Mouse (Mus musculus) lung, postnatal 10 days (tissue): ENCODE data around the gene Ifngr2.
"Not testable (repeated sequence)": the region's sequence is repeated elsewhere in the genome, so short reads cannot be mapped to it uniquely, and the experiment has no call there.

ENCODE experiments used
- DNase-seq: peaks from one replicate; pipeline ENCODE4 v3.0.0; 2021

The Ifngr2 gene

DNA sequence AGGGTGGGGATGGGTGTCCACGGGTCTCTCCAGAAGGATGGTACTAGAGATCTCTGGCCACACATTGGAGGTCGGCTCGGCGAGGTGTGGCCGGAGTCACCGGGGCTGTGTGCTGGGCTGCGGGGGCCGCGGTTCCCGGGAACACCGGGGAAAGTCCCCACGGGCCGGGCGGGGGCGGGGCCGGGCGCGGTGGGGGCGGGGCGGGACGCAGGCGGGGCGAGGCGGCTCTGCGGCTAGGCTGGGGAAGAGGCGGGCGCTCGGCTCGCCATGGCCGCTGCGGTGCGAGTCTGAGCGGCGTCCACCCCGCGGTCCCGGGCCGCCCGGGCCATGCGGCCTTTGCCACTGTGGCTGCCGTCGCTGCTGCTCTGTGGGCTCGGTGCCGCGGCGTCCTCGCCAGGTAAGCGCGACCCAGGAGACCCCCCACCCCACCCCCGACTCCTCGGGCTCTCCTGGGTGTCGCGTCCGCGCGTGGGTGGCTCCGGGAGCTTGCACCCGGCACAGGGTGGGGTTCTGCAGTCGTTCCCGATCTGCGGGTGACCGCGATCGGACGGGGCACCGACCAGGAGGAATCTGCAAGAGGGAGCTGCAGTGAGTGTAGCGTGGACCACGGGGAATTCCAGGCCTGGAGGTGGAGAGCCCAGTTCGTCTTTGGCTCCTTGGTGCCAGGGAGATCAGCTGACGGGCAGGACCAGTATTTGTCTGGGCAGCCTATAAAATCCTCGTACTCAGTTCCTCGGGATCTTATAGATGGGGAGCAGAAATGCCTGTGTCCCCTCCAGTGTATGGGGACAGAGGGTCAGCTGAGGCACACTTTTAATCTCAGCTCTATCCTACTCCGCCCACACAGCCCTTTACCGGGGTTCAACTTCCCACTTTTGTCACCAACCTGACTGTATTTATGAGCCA lies at the start of gene Ifngr2:
Gene Ifngr2 (plus strand): TSS at position 237 of the 906 bp plus-strand sequence.
- DNase-seq: peak; percentile 69

DNA sequence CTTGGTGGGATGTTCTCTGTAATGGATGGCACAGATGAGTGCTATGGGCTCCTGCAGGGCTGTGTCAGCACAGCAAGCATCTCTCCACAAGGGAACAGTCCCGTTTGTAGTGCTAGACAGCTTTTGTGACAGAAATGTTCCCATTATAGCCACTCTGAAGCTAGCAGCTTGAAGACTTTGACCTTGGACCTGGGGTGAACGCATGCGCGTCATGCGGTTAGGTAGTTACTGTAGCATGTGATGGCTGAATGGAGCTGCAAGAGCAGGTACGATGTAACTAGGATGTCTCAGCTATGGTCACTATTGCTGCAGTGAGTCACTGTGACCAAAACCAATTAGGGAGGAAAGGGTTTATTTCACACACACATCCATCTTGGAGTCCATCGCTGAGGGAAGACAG lies 48.8 kb upstream of the Ifngr2 start:
- no peak for DNase-seq

DNA sequence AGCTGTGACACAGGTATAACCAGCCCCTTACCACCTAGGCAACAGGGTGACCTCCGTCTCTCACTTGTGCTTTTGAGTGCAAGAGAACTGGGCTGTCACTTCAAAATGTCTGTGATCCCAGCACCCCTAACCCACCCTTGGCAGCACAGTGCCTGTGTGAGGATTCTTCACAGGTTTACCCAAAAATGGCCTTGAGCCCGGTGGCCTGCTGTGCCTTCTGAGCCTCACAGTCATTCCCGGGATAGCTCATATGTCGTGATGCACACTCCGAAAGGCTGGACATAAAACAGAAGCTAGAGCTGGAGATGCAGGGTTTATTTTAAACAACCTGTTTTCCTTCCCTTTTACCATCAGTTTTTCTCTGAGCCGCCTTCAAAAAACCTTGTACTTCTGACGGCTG lies 42.2 kb upstream of the Ifngr2 start:
- no peak for DNase-seq

DNA sequence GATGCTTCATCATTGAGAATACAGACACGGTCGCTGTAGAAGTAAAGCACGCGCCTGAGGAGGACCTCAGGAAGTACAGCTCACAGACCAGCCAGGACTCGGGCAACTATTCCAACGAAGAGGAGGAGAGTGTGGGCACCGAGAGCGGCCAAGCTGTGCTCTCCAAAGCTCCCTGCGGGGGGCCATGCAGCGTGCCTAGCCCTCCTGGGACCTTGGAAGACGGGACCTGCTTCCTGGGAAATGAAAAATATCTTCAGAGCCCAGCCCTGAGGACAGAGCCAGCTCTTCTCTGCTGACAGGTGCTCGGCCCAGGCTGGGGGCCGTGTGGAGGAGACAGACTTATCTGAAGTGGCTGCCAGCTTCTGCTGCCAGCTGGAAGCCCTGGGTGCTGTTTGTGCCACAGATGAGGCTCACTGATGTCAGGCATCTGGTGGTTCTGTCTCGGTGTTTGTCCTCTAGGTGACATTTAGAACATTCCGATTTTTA lies 41.7 kb upstream of the Ifngr2 start:
- DNase-seq: no peak

DNA sequence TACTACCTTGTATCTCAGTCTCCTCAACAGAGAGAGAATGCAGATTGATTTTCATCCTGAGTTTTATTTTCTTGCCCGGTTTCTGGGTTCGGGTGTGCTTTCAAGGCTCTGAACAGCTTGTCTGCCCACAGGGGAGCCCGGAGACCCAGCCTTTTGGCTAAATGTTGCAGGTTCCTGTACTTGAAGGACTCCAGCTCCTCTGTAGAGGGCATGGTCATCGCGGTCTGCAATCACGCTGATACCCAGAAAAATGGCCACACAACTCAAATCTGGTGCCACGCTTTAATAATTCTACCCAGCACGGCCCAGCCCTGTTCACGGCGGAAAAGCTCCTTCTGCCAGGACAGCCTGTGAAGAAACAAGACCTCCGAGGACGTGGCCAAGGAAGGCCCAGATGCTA lies 40.5 kb upstream of the Ifngr2 start:
- DNase-seq: no peak

DNA sequence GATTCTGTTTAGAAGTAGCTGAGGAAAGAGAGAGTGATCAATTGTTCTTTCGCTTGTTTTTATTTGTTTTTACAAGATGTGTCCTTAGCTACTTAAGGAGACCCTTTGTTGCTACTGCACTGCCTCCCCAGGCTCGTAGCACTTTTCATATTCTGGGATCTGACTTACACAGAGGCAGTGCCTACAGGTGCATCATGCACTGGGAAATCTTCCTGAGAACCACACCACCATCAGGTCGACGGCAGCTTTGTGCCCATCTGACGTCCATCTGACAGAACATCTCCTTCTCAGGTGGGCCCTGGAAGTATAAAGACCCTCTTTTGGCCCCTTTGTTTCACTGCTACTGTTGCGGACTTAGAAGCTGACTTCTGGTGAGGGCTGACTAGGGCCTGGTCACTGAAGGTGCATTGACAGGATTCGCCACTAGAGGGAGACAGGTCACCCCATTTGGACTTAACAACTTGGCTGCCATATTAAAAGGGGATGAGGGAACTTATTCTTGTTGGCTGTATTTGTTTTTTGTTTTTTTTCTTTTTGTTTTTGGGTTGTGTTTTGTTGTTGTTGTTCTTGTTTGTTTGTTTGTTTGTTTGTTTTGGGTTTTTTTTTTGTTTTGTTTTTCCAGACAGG lies 34.6 kb upstream of the Ifngr2 start:
- peak; percentile 90 for DNase-seq

DNA sequence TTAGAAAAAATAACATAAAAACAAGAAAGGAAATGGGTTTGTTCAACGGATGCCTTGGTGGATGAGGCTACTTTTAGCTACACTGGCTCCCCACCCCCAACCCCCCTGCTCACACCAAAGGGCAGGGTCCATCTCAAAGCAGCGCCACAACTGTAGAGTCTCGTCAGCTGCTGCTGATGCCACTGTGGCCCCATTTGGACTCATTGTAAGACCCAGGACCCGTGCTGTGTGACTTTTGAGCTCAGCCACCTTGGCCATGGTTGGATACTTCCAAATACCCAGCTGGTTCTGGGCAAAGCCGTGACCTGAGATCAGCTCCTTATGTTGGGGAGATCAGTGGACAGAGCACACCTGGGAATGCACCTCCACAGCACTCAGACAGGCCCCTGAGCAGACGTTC lies 33.8 kb upstream of the Ifngr2 start:
- DNase-seq: no peak

DNA sequence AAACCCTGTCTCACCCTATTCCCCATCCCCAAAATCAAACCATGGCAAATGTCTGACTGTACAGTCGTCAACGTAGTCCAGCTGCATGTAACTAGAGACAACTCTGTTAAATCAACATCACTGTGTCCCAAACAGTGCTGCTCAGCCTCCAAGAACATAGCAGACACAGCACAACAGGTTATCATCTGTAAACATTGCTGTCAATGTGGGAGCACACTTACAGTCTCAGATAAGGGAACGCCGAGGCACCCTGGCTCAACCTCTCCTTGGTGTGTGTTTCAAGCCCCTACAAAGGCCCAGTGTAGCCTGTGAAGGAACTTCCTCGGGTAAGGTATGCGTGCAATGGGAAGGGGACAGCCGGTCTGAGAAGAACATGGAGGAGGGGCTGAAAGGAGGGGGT lies 29.9 kb upstream of the Ifngr2 start:
- no peak for DNase-seq

DNA sequence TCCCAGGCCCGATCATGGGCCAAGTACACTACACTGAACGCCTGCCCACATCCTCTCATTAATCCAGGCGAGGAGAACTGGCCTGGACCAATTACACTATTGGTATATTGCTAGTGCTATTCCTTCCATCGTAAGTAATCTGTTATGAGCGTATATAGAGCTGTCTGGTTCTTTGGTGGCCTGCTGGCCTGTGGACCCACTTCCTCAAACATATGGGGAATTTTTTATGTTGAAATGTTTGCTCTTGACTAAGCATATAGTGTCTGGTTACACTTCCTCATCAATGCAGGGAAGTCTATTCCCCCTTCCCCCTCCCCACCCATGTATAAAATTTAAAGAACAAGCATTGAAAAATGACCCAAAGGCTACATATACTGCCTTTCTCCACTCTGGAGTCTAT lies 24.8 kb upstream of the Ifngr2 start:
- no peak for DNase-seq

DNA sequence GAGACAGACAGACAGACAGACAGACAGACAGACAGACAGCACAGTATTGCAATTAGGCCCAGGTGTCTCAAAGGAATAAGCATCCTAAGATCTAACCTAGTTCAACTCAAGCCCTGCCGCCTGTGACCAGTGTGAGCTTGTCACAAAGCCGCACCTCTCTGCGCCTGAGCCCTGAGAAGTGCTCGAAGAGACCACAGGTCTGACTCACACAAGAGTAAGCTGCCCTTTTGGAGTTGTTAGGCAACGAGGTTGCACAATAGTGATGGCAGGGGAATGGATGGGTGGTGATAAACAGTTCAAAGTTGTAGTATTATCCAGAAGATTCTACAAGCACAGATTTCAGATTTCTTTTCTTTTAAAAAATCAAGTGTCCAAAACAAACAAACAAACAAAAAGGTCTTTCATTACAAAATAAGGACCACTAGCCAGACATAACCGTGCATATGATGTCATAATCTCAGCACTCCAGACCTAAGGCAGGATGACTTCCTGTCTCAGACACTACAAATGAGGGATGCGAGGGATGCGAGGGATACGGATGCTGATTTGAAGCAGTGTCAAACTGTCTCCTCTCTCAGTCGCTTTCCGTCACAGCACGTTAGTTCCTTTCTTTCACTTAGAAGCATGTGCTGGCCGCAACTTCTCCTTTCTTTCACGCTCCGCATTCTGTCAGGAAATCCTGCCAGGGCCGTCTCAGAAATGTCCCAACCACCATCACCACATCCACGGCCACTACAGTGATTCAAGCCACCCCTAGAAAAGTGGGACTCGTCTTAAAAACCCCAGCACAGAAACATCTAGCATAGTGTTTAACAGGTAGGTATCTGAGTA lies 24.2 kb upstream of the Ifngr2 start:
- DNase-seq: peak; percentile 47

DNA sequence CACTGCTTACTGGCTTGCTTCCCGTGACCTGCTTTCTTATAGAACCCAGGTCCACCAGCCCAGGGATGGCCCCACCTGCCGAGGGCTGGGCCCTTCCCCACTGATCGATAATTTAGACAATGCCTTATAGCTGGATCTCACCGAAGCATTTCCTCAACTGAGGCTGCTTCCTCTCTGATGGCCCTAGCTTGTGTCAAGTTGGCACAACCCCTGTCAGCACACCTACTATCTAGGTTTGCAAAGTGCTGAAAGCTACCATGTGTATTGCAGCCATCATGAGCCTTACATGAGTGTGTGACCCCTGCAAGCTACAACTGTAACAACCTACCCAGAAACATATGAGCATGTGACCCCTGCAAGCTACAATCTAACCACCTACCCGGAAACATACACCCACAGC lies 22.7 kb upstream of the Ifngr2 start:
- DNase-seq: no peak

DNA sequence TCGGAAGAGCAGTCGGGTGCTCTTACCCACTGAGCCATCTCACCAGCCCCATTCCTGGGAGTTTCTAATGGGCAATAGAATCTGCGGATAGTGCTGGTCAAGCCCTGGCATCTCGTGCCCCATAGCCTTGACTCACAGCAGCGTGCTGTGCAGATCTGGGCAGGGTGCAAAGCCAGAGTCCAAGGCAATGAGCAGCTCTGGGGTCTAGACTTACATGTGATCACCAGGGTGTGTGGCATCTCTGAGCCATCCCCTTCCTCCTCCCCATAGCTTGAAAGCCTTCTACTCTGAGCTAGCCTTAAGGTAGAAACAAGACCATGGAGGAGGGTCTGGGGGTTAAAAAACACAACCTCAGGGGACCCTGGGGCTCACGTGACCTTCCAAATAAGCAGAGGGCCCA lies 20.6 kb upstream of the Ifngr2 start:
- DNase-seq: no peak

DNA sequence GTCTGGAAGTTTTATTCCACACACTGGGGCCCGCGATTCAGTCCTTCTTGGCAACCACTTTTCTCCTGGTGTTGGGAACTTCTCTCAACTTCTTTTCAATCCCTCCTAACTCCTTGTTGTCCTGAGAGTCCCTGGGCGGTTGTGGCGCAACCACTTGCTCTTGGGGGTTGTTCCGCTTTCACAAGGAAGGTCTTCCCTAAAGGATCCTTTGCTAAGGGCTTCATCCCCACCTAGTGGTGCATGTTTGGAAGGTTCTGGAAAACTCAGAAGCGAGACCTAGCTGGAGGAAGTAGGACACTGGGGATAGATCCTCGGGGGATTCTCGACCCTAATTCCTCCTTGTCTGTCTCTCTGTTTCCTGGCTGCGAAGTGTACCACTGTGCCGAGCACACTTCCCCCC lies 19.8 kb upstream of the Ifngr2 start:
- DNase-seq: peak; percentile 79

DNA sequence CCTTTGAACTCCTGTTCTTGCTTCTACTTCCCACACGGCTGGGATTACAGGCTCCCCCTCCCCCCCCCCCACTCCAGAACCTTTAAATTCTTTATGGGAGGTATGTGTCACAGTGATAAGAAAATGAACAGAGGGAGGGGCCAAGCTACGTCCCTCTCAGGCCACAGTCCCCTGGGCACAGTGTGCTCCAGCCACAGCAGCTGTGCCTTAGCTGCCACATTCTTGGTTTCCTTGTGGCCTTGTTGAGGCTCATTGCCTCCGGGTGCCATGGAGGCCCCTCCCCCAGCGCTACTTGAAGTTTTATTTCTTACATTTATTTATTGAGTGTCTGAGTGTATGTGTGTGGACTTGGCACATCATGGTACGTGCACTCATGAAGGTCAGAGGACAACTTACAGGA lies 19.4 kb upstream of the Ifngr2 start:
- no peak for DNase-seq

DNA sequence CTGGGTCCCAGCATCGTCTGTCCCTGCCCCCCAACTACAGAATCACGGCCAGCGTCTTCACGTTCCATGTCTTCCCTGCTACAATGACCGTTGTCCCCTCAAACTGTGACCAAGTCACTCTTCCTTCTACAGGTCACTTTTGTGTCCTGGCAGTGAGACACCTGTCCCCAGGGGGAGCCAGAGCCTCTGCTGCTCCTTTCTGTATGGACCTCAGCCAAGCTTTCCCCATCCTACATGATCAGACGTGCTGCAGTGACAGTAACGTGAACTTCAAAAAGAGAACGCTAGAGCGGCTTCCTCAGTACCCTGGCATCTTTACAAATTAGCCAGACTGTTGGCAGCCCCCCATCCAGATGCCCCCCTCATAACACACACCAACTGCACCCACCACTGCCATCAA lies 18.3 kb upstream of the Ifngr2 start:
- no peak for DNase-seq

DNA sequence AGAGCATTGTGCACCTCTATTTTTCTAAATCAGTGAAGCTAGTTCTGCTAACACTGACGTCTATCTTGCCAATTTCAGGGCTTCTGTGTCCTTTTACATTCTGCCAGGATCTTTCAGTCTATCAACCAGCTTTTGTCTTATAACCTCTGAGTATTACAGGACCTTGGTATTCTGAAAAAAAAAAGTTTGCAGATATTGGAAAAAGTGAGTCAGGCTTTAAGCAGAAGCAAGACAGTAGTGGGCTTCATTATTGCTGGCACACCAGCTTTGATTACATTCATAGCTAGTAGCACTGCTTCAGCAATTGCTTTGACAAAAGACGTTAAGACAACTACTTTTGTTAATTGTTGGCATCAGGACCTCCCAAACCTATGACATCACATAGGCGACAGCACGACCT lies 16.0 kb upstream of the Ifngr2 start:
- not testable (repeated sequence) for DNase-seq

DNA sequence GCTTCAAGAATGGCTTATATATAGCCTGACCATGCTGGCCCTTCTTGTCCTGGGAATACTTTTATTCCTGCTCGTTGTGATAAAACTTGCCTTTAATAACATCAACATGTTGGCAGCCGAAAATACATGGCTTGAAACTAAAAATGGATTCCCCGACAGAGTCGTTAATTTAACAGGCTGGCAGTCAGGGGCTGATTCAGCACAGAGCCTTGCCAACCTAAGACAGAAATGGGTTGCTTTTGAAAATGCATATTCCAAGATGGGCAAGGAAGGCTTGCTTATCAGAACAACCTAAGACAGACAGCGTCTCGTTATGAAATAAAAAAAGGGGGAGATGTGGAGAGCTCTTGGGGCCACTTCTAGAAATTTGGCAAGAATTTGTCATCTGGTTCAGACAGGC lies 15.0 kb upstream of the Ifngr2 start:
- no peak for DNase-seq

DNA sequence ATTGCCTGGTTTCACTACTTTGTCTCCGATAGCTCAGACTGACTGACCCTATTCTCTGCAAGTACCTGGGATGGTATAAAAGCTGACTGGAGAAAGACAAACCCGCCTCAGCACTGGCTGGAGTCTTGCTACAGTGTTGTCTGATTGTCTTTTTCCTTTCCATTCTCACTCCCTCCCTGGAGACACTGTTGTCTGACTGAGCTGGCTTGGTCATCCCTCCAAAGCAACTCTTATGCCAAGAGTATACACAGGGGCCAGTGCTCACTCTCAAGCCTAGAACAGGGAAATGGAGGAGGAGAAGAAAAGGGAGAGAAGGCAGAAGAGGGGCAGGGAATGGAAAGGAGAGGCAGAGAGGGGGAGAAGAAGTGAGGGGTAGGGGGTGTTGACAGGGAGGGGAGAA lies 14.4 kb upstream of the Ifngr2 start:
- DNase-seq: no peak

DNA sequence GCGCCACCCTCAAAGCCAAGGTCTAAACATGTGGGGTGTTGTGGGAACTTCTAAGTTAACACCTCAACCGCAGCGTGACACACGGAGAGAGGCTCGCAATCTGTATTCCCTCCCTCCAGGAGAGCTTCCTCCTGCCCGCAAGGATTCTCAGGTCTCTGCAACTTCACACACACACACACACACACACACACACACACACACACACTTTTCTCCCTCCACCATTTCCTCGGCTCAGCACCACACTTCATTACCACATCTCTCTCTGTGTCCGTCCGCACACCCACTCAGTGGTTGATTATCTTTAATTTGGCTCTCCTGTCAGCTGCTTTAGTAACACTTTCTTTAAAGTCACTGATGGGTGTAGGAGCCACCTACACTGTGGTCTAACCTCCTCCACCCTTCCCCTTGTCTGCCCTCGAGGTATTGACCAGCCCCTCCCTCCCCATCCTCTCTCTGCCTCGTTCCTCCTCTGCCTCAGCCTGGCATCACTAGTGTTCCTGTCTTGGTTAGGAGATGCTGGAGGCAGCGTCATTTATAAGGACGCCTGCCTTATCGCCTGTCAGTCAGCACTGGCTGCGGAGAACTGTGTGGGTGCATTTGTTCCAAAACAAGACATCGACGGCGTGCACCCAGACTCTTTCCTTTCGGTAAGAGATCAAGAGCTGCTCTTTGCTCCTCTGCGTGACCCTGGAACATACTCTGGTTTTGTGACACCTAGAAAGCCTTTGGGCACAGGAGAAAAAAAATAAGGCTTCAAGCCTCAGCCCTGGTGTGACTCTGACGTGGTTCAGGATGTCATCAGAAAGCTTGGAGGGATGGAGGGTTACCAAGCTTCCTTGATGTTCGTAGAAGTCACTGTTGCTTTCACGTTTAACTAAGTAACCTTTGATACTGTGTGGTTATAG lies 13.5 kb upstream of the Ifngr2 start:
- no peak for DNase-seq

DNA sequence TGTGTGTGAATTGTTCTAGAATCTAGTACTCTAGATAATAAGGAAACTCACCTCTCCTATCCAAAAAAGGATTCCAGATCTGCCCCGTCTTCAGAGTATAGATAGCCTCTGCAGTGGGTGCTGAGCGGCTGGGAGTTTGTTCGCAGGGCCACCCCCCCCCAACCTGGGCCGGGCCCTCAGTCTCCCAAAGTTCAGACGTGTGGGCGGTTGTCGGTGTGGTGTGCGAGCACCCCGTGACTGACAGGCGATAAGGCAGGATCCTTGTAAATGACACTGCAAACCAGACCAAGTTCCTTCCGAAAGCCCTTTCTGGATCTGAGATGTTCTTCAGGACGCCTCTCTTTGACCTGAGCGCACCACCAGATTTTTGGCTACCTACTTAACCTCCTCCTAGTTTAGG lies 12.4 kb upstream of the Ifngr2 start:
- DNase-seq: no peak

DNA sequence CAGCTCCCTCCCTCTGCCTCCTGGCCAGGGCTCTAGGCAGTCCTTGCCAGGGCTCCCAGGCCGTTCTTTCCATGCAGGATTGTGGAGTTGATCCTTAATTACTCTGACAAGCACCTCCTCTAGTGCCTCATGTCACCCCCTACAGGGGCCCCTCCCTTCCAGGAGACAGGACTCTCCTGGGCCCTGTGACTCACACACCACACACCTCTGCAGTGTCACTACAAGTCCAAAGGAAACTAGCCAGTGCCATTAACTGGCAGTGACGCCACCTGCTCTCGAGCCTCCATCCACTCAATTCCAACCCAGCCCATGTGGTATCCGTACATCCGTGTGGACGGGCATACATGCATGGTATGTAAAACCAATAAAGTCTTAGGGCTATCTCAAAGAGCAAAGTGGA lies 12.0 kb upstream of the Ifngr2 start:
- no peak for DNase-seq

DNA sequence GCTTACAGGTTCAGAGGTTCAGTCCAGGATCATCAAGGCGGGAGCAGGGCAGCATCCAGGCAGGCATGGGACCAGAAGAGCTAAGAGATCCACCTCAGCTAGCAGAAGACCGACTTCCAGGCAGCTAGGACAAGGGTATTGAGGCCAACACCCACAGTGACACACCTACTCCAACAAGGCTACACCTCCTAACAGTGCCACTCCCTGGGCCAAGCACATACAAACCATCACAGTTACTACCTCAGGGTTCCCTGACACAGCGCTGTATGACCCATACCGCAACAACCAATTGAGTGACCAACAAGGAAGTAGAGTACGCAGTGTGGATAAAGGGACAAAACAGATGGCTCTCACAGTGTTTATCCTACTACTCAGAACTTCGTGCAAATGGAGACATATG lies 10.5 kb upstream of the Ifngr2 start:
- no peak for DNase-seq
